Mouse (Mus musculus) lung, postnatal 0 days (tissue): ENCODE measurements at regions not wholly inside any gene's neighbourhood (a gene's known extent, or its start where the extent isn't known, plus 50 kb on each side); places are given as distances from the start of the nearest gene placed in this dataset.

Source experiments
- CTCF ChIP-seq: IDR thresholded peaks from 2 replicates; pipeline ENCODE4 v1.5.1; 2016; ENCODE audit warnings: antibody characterized with exemption, mild to moderate bottlenecking
- EP300 ChIP-seq: IDR thresholded peaks from 2 replicates; pipeline ENCODE4 v1.6.1; 2016; ENCODE audit warnings: antibody characterized with exemption, mild to moderate bottlenecking, control low read depth

DNA sequence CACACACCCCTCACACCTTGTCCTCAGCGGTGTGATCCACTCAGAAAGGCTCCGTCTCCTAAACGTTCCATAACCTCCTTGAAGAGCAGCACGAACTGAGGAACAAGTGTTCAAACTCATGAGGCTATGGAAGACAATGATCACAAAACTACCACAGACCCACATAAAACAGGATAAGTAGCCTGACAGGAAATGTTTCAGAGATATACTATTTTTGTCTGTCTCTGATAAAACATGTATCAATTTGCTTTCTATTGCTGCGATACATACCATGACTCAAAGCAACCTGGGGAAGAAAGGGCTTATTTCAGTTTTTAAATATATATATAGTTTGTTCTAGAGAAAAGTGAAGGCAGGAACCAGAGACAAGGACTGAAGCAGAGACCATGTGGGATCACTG, 3371.7 kb upstream of the Gm7489 start:
- TF ChIP-seq CTCF (no peak), EP300 (no peak)
